In genomic region chr16:31507794-31508526, GRCm38 (mm10) we compare ENCODE assay signal across 8 mouse cellular contexts.
DNase-seq lines count a peak whose midpoint lies in the region; ATAC-seq and TF ChIP-seq lines count a peak whose summit lies in the region.

No protein-coding gene starts in this region.

- no peak for TF ChIP-seq EP300 in lung, postnatal 0 days (IDR thresholded peaks at IDR 0.05)

- H3K4me2 ChIP-seq in kidney, embryonic 15.5 days, result peak overlapping the region; percentile 48
- 0 out of 2 replicates have a peak overlapping the region, but pooled peaks have one; percentile 5 for H3K4me2 ChIP-seq in lung, postnatal 0 days (replicated peaks; ENCODE audit: low read depth, low read length)
- H3K4me2 ChIP-seq in stomach, embryonic 16.5 days (ENCODE audit: low read depth, low read length), result peak overlapping the region; percentile 42

- 34% methylated on average over 14 of the region's 14 CpGs for WGBS in kidney, embryonic 15.5 days
- WGBS in lung, postnatal 0 days, result 45% methylated on average over 14 of the region's 14 CpGs
- WGBS in stomach, embryonic 16.5 days, result 34% methylated on average over 14 of the region's 14 CpGs

- DNase-seq in kidney, adult 18-20 months, result no peak
- DNase-seq in c-Kit-negative CD71-positive TER-119-positive erythroid progenitor cells, embryonic 14.5 days (ENCODE audit: low read depth, low spot score), result peak; percentile 58
- DNase-seq in induced T-regulatory cell, adult 2 months (ENCODE audit: low read depth), result peak; percentile 6
- peak; percentile 58 for DNase-seq in lung, postnatal 0 days (ENCODE audit: low spot score)
- no peak for DNase-seq in cerebellum, adult 18-20 months
- no peak for DNase-seq in layer of hippocampus, postnatal 25 days (ENCODE audit: extremely low spot score in 1 of 2, low spot score in 1 of 2)

- H3K27me3 ChIP-seq in kidney, embryonic 15.5 days, result no peaks in the 10 kb centered on the region
- no peaks in the 10 kb centered on the region for H3K27me3 ChIP-seq in lung, postnatal 0 days (replicated peaks; ENCODE audit: insufficient read depth, low read length)
- H3K27me3 ChIP-seq in stomach, embryonic 16.5 days (ENCODE audit: control insufficient read depth, insufficient read depth, low read length), result no peaks in the 10 kb centered on the region

- no peak for TF ChIP-seq CTCF in lung, postnatal 0 days (IDR thresholded peaks at IDR 0.05)

- no peaks in the 10 kb centered on the region for H3K36me3 ChIP-seq in kidney, embryonic 15.5 days
- no peaks in the 10 kb centered on the region for H3K36me3 ChIP-seq in lung, postnatal 0 days (ENCODE audit: insufficient read depth, low read length)
- H3K36me3 ChIP-seq in stomach, embryonic 16.5 days (ENCODE audit: control insufficient read depth, insufficient read depth, low read length), result no peaks in the 10 kb centered on the region

- peak overlapping the region; percentile 92 for H3K27ac ChIP-seq in kidney, embryonic 15.5 days
- no peak overlapping the region for H3K27ac ChIP-seq in lung, postnatal 0 days (ENCODE audit: low read length)
- peak overlapping the region; percentile 97 for H3K27ac ChIP-seq in stomach, embryonic 16.5 days (ENCODE audit: low read length)

- peaks cover 44% of the 10 kb centered on the region for H3K4me1 ChIP-seq in kidney, embryonic 15.5 days
- peaks cover 18% of the 10 kb centered on the region; the same call in 1 of the 2 replicates for H3K4me1 ChIP-seq in lung, postnatal 0 days (ENCODE audit: insufficient read depth, low read depth, low read length)
- H3K4me1 ChIP-seq in stomach, embryonic 16.5 days (ENCODE audit: control insufficient read depth, insufficient read depth, low read length), result peaks cover 23% of the 10 kb centered on the region

- no peak overlapping the region for H3K4me3 ChIP-seq in kidney, embryonic 15.5 days (replicated peaks)
- no peak overlapping the region for H3K4me3 ChIP-seq in lung, postnatal 0 days (ENCODE audit: low read depth, low read length)
- peak overlapping the region; percentile 18; the same call in 1 of the 2 replicates for H3K4me3 ChIP-seq in stomach, embryonic 16.5 days (replicated peaks; ENCODE audit: low read length)

- H3K9ac ChIP-seq in kidney, embryonic 15.5 days, result no peak overlapping the region
- H3K9ac ChIP-seq in lung, postnatal 0 days (replicated peaks; ENCODE audit: low read depth), result no peak overlapping the region
- H3K9ac ChIP-seq in stomach, embryonic 16.5 days (ENCODE audit: low read length), result 0 out of 2 replicates have a peak overlapping the region, but pooled peaks have one; percentile 49

- ATAC-seq in kidney, embryonic 15.5 days (replicated peaks; ENCODE audit: low FRiP score), result peak; percentile 61
- ATAC-seq in lung, postnatal 0 days, result peak; percentile 41
- ATAC-seq in stomach, embryonic 16.5 days (ENCODE audit: insufficient read depth, low FRiP score), result peak; percentile 52

- no peaks in the 10 kb centered on the region for H3K9me3 ChIP-seq in kidney, embryonic 15.5 days (replicated peaks)
- H3K9me3 ChIP-seq in lung, postnatal 0 days (ENCODE audit: low read length), result no peaks in the 10 kb centered on the region
- no peaks in the 10 kb centered on the region for H3K9me3 ChIP-seq in stomach, embryonic 16.5 days (replicated peaks; ENCODE audit: control insufficient read depth, low read length)

Comparison
In these comparisons a context has a peak if more than half of its experiments do, and no peak if none do; other contexts are left out.
1. DNase-seq: peak in c-Kit-negative CD71-positive TER-119-positive erythroid progenitor cells, embryonic 14.5 days (single experiment), induced T-regulatory cell, adult 2 months (single experiment) and lung, postnatal 0 days (single experiment); none in kidney, adult 18-20 months (single experiment), cerebellum, adult 18-20 months (0 of 2) and layer of hippocampus, postnatal 25 days (0 of 2).
2. Peak in every context shown above with its lines, with median percentiles within 50 percentile points of each other: ATAC-seq and H3K4me2 ChIP-seq.